Mouse (Mus musculus) stomach, embryonic 15.5 days (tissue): ENCODE data around the gene Trim6. TPM values are rescaled to one million over a fixed set of nuclear protein-coding genes. Genes with fewer than 3 reads are reported as not detected.
"Not testable (repeated sequence)": the region's sequence is repeated elsewhere in the genome, so short reads cannot be mapped to it uniquely, and the experiment has no call there.

Source experiments
- ATAC-seq: fragments of 200-750 bp; cut with Nextera tagmentation; 2 replicates; pipeline ENCODE4 v1.8.0; 2017; ENCODE audit warnings: low read depth, moderate number of reproducible peaks, moderate TSS enrichment; ENCODE audit not compliant: insufficient read depth, low FRiP score
- H3K27ac ChIP-seq: fragments of 300-500 bp; sonication (generic); 2 replicates; pipeline ENCODE4 v1.5.1; 2015; ENCODE audit warnings: mild to moderate bottlenecking, inconsistent platforms
- H3K27me3 ChIP-seq: fragments of 300-500 bp; sonication (generic); replicated peaks from 2 replicates; pipeline ENCODE4 v1.6.1; 2015; ENCODE audit warnings: inconsistent platforms
- H3K36me3 ChIP-seq: fragments of 300-500 bp; sonication (generic); 2 replicates; pipeline ENCODE4 v1.6.1; 2015; ENCODE audit warnings: inconsistent platforms
- H3K4me1 ChIP-seq: fragments of 300-500 bp; sonication (generic); 2 replicates; pipeline ENCODE4 v1.6.1; 2015; ENCODE audit warnings: inconsistent platforms
- H3K4me2 ChIP-seq: fragments of 300-500 bp; sonication (generic); 2 replicates; pipeline ENCODE4 v1.6.1; 2015; ENCODE audit warnings: mild to moderate bottlenecking, inconsistent platforms
- H3K4me3 ChIP-seq: fragments of 300-500 bp; sonication (generic); replicated peaks from 2 replicates; pipeline ENCODE4 v1.5.1; 2015; ENCODE audit warnings: inconsistent platforms
- H3K9ac ChIP-seq: fragments of 300-500 bp; sonication (generic); 2 replicates; pipeline ENCODE4 v1.6.1; 2015; ENCODE audit warnings: inconsistent platforms
- H3K9me3 ChIP-seq: fragments of 300-500 bp; sonication (generic); 2 replicates; pipeline ENCODE4 v1.6.1; 2016; ENCODE audit warnings: inconsistent platforms
- WGBS: fragments of 180-500 bp; shearing (Covaris S2); methylation state at CpG from one replicate; pipeline ENCODE4 v1.1.7; 2015; 5-methylcytosine and 5-hydroxymethylcytosine counted together
- polyA plus RNA-seq: library from polyadenylated mRNA; unstranded; fragments of >200 nt; fragmentation: Nextera tagmentation; extraction: Ambion mirVana; gene quantifications from 2 replicates; pipeline ENCODE4 v1.2.1, GENCODE M21; 2015

Trim6 gene
- polyA plus RNA-seq, 1 experiment from 2014 or later: 1.1 TPM

GRCm38 (mm10) chr7:104217881-104218280 is 712 bp upstream of the Trim6 start:
- Histone ChIP-seq H3K9me3 (no peaks in the 10 kb centered on the region), H3K4me2 (no peak overlapping the region), H3K36me3 (no peaks in the 10 kb centered on the region), H3K27me3 (no peaks in the 10 kb centered on the region), H3K9ac (no peak overlapping the region), H3K4me1 (0 out of 2 replicates have a peak, but pooled peaks cover 4% of the 10 kb centered on the region), H3K4me3 (no peak overlapping the region), H3K27ac (no peak overlapping the region)
- WGBS: 66% methylated on average over 2 of the region's 2 CpGs
- 0 out of 2 replicates have a peak, but pooled peaks have one; percentile 31 for ATAC-seq

GRCm38 (mm10) chr7:104231203-104231602 is 12.6 kb downstream of the Trim6 start:
- Histone ChIP-seq H3K27ac (no peak overlapping the region), H3K9ac (no peak overlapping the region), H3K4me2 (no peak overlapping the region), H3K4me3 (no peak overlapping the region), H3K27me3 (no peaks in the 10 kb centered on the region), H3K9me3 (no peaks in the 10 kb centered on the region), H3K4me1 (no peaks in the 10 kb centered on the region), H3K36me3 (no peaks in the 10 kb centered on the region)
- no peak for ATAC-seq
- 37% methylated on average over 2 of the region's 2 CpGs for WGBS

GRCm38 (mm10) chr7:104240857-104241256 is 22.3 kb downstream of the Trim6 start:
- Histone ChIP-seq H3K9me3 (no peaks in the 10 kb centered on the region), H3K4me2 (no peak overlapping the region), H3K36me3 (no peaks in the 10 kb centered on the region), H3K27me3 (no peaks in the 10 kb centered on the region), H3K9ac (no peak overlapping the region), H3K27ac (no peak overlapping the region), H3K4me3 (no peak overlapping the region), H3K4me1 (no peaks in the 10 kb centered on the region)
- ATAC-seq: no peak

- ATAC-seq: no peak
- 54% methylated on average over 1 of the region's 1 CpGs for WGBS
- Histone ChIP-seq H3K4me3 (no peak overlapping the region), H3K9ac (no peak overlapping the region), H3K27ac (no peak overlapping the region), H3K4me1 (no peaks in the 10 kb centered on the region), H3K9me3 (no peaks in the 10 kb centered on the region), H3K4me2 (no peak overlapping the region), H3K27me3 (no peaks in the 10 kb centered on the region), H3K36me3 (no peaks in the 10 kb centered on the region)
These were observed 25.0 kb downstream of the Trim6 start for GRCm38 (mm10) chr7:104243616-104244015.

- H3K27me3 ChIP-seq: no peaks in the 10 kb centered on the region
- no peaks in the 10 kb centered on the region for H3K9me3 ChIP-seq
- H3K4me2 ChIP-seq: peak within 1 kb of the TSS; percentile 50
- peak within 1 kb of the TSS; percentile 51 for H3K4me3 ChIP-seq
- no peaks in the 10 kb centered on the region for H3K4me1 ChIP-seq
- WGBS: 5% methylated on average over 13 of the region's 13 CpGs
- H3K9ac ChIP-seq: 0 out of 2 replicates have a peak within 1 kb of the TSS, but pooled peaks have one; percentile 25
- H3K36me3 ChIP-seq: no peaks in the 10 kb centered on the region
- H3K27ac ChIP-seq: peak within 1 kb of the TSS; percentile 41; the same call in 1 of the 2 replicates
- peak; percentile 89 for ATAC-seq
These were observed 25.9 kb downstream of the Trim6 start, which contains the start of gene Trim34a for GRCm38 (mm10) chr7:104244287-104245181. Gene Trim34a (plus strand): TSS chr7:104244457.

- not testable (repeated sequence) for H3K4me1 ChIP-seq, H3K27me3 ChIP-seq, H3K4me2 ChIP-seq, H3K36me3 ChIP-seq, ATAC-seq, H3K27ac ChIP-seq, H3K9ac ChIP-seq, H3K9me3 ChIP-seq, H3K4me3 ChIP-seq
- WGBS: 81% methylated on average over 4 of the region's 4 CpGs
These were observed 41.8 kb downstream of the Trim6 start for GRCm38 (mm10) chr7:104260380-104260779.

GRCm38 (mm10) chr7:104265335-104265734 is 46.7 kb downstream of the Trim6 start:
- H3K27me3 ChIP-seq, ATAC-seq, H3K36me3 ChIP-seq, H3K27ac ChIP-seq, H3K9me3 ChIP-seq, H3K4me1 ChIP-seq, H3K4me2 ChIP-seq, H3K9ac ChIP-seq, H3K4me3 ChIP-seq: not testable (repeated sequence)
- WGBS: 80% methylated on average over 5 of the region's 5 CpGs

- not testable (repeated sequence) for H3K9me3 ChIP-seq, H3K4me1 ChIP-seq, H3K9ac ChIP-seq, H3K27me3 ChIP-seq, ATAC-seq, H3K36me3 ChIP-seq, H3K4me2 ChIP-seq, H3K4me3 ChIP-seq, H3K27ac ChIP-seq
- 79% methylated on average over 3 of the region's 3 CpGs for WGBS
These were observed 60.8 kb downstream of the Trim6 start for GRCm38 (mm10) chr7:104279361-104279760.

Other genes with a start within 250 kb of the Trim6 start
- gene Olfr635, start 247.6 kb upstream of the Trim6 start, polyA plus RNA-seq: not detected in 2 replicates
- not detected in 2 replicates for gene Olfr638, start 220.0 kb upstream of the Trim6 start, polyA plus RNA-seq
- gene Olfr639, start 201.5 kb upstream of the Trim6 start, polyA plus RNA-seq: not detected in 2 replicates
- not detected in 2 replicates for gene Olfr640, start 193.2 kb upstream of the Trim6 start, polyA plus RNA-seq
- not detected in 2 replicates for gene Olfr641, start 183.3 kb upstream of the Trim6 start, polyA plus RNA-seq
- gene Olfr642, start 166.1 kb upstream of the Trim6 start, polyA plus RNA-seq: not detected in 2 replicates
- gene 4930516K23Rik, start 157.3 kb upstream of the Trim6 start, polyA plus RNA-seq: not detected in 2 replicates
- gene Olfr644, start 146.9 kb upstream of the Trim6 start, polyA plus RNA-seq: not detected in 2 replicates
- not detected in 2 replicates for gene Olfr645, start 133.3 kb upstream of the Trim6 start, polyA plus RNA-seq
- gene Olfr646, start 113.9 kb upstream of the Trim6 start, polyA plus RNA-seq: not detected in 2 replicates
- not detected in 2 replicates for gene Ubqln5, start 89.0 kb upstream of the Trim6 start, polyA plus RNA-seq
- gene Olfr643, start 81.4 kb upstream of the Trim6 start, polyA plus RNA-seq: not detected in 2 replicates
- not detected in 2 replicates for gene Ubqln3, start 75.5 kb upstream of the Trim6 start, polyA plus RNA-seq
- gene Ubqlnl, start 68.2 kb upstream of the Trim6 start, polyA plus RNA-seq: not detected in 2 replicates
- gene Olfm5, start 54.0 kb upstream of the Trim6 start, polyA plus RNA-seq: not detected in 2 replicates
- gene Olfr648, start 35.4 kb upstream of the Trim6 start, polyA plus RNA-seq: 0.24 and 0.26 TPM in 2 replicates
- gene Olfr649, start 22.8 kb upstream of the Trim6 start, polyA plus RNA-seq: not detected in 2 replicates
- 2.1 and 2.4 TPM in 2 replicates for gene Trim34a, start 25.7 kb downstream of the Trim6 start, polyA plus RNA-seq
- 0.50 and 0.61 TPM in 2 replicates for gene Trim5, start 69.3 kb downstream of the Trim6 start, polyA plus RNA-seq
- gene Trim12a, start 96.7 kb downstream of the Trim6 start, polyA plus RNA-seq: 6.2 TPM in 2 replicates
- 0.06 TPM in 1 of 2 replicates, not detected in the other for gene Trim34b, start 110.7 kb downstream of the Trim6 start, polyA plus RNA-seq
- gene Trim12c, start 134.6 kb downstream of the Trim6 start, polyA plus RNA-seq: 2.4 and 2.5 TPM in 2 replicates
- gene Trim30b, start 151.1 kb downstream of the Trim6 start, polyA plus RNA-seq: 0.19 and 0.33 TPM in 2 replicates
- 0.35 and 0.54 TPM in 2 replicates for gene Trim30c, start 182.0 kb downstream of the Trim6 start, polyA plus RNA-seq
- 1.8 and 2.2 TPM in 2 replicates for gene Trim30a, start 246.4 kb downstream of the Trim6 start, polyA plus RNA-seq